Mouse (Mus musculus) hindbrain, embryonic 11.5 days (tissue): ENCODE data around the gene Ces1d. TPM values are rescaled to one million over a fixed set of nuclear protein-coding genes. Genes with fewer than 3 reads are reported as not detected.
"Not testable (repeated sequence)": the region's sequence is repeated elsewhere in the genome, so short reads cannot be mapped to it uniquely, and the experiment has no call there.

Source experiments
- ATAC-seq: fragments of 200-750 bp; cut with Nextera tagmentation; 2 replicates; pipeline ENCODE4 v1.8.0; 2017; ENCODE audit warnings: mild to moderate bottlenecking, moderate TSS enrichment, moderate library complexity; ENCODE audit not compliant: low FRiP score
- DNase-seq: peaks from one replicate; pipeline ENCODE4 v3.0.0-alpha.2; 2015; ENCODE audit warnings: low spot score
- H3K27ac ChIP-seq: fragments of 300-500 bp; sonication (generic); 2 replicates; pipeline ENCODE4 v1.5.1; 2014; ENCODE audit warnings: mild to moderate bottlenecking, low read depth, low read length
- H3K27me3 ChIP-seq: fragments of 300-500 bp; sonication (generic); 2 replicates; pipeline ENCODE4 v1.6.1; 2014; ENCODE audit warnings: mild to moderate bottlenecking, low read length, moderate library complexity, mixed read lengths; ENCODE audit not compliant: control insufficient read depth, insufficient read depth
- H3K36me3 ChIP-seq: fragments of 300-500 bp; sonication (generic); 2 replicates; pipeline ENCODE4 v1.6.1; 2014; ENCODE audit warnings: mild to moderate bottlenecking, low read length, moderate library complexity, mixed read lengths; ENCODE audit not compliant: control insufficient read depth, insufficient read depth
- H3K4me1 ChIP-seq: fragments of 300-500 bp; sonication (generic); replicated peaks from 2 replicates; pipeline ENCODE4 v1.6.1; 2014; ENCODE audit warnings: low read length, mixed read lengths; ENCODE audit not compliant: control insufficient read depth, insufficient read depth
- H3K4me2 ChIP-seq: fragments of 300-500 bp; sonication (generic); replicated peaks from 2 replicates; pipeline ENCODE4 v1.6.1; 2014; ENCODE audit warnings: mild to moderate bottlenecking, low read depth, low read length
- H3K4me3 ChIP-seq: fragments of 300-500 bp; sonication (generic); 2 replicates; pipeline ENCODE4 v1.5.1; 2014; ENCODE audit warnings: low read depth, low read length
- H3K9ac ChIP-seq: fragments of 300-500 bp; sonication (generic); 2 replicates; pipeline ENCODE4 v1.6.1; 2014; ENCODE audit warnings: low read depth, low read length
- H3K9me3 ChIP-seq: fragments of 300-500 bp; sonication (generic); 2 replicates; pipeline ENCODE4 v1.6.1; 2016; ENCODE audit warnings: low read length; ENCODE audit not compliant: control insufficient read depth
- WGBS: fragments of 180-500 bp; shearing (Covaris S2); extraction: QIAGEN DNeasy Blood & Tissue Kit; methylation state at CpG from one replicate; pipeline ENCODE4 v1.1.7; 2014; 5-methylcytosine and 5-hydroxymethylcytosine counted together
- polyA plus RNA-seq: library from polyadenylated mRNA; unstranded; fragments of >200 nt; fragmentation: Nextera tagmentation; extraction: Ambion mirVana; gene quantifications from 2 replicates; pipeline ENCODE4 v1.2.1, GENCODE M21; 2014

Gene Ces1d
- polyA plus RNA-seq, 1 experiment from 2014 or later = not detected

GRCm38 (mm10) chr8:93221896-93222295 lies 24.3 kb upstream of the Ces1d start:
- WGBS = 78% methylated on average over 3 of the region's 3 CpGs
- Histone ChIP-seq H3K4me3 (no peak overlapping the region), H3K4me1 (no peaks in the 10 kb centered on the region), H3K27ac (no peak overlapping the region), H3K27me3 (no peaks in the 10 kb centered on the region), H3K9ac (no peak overlapping the region), H3K36me3 (no peaks in the 10 kb centered on the region), H3K4me2 (no peak overlapping the region), H3K9me3 (no peaks in the 10 kb centered on the region)
- no peak for DNase-seq
- no peak for ATAC-seq

GRCm38 (mm10) chr8:93217867-93218266 lies 20.2 kb upstream of the Ces1d start:
- DNase-seq = no peak
- Histone ChIP-seq H3K9ac (no peak overlapping the region), H3K4me1 (no peaks in the 10 kb centered on the region), H3K4me2 (no peak overlapping the region), H3K27ac (no peak overlapping the region), H3K4me3 (no peak overlapping the region), H3K27me3 (no peaks in the 10 kb centered on the region), H3K36me3 (no peaks in the 10 kb centered on the region), H3K9me3 (no peaks in the 10 kb centered on the region)
- 89% methylated on average over 4 of the region's 4 CpGs for WGBS
- no peak for ATAC-seq

- Histone ChIP-seq H3K9me3 (no peaks in the 10 kb centered on the region), H3K4me2 (no peak overlapping the region), H3K27ac (no peak overlapping the region), H3K4me3 (no peak overlapping the region), H3K9ac (no peak overlapping the region), H3K27me3 (no peaks in the 10 kb centered on the region), H3K4me1 (no peaks in the 10 kb centered on the region), H3K36me3 (no peaks in the 10 kb centered on the region)
- DNase-seq (no peak), ATAC-seq (no peak)
- 82% methylated on average over 1 of the region's 1 CpGs for WGBS
Observed at GRCm38 (mm10) chr8:93217375-93217774, 19.7 kb upstream of the Ces1d start.

GRCm38 (mm10) chr8:93211091-93211490 lies 13.5 kb upstream of the Ces1d start:
- DNase-seq (no peak), ATAC-seq (no peak)
- Histone ChIP-seq H3K27me3 (no peaks in the 10 kb centered on the region), H3K4me3 (no peak overlapping the region), H3K4me1 (no peaks in the 10 kb centered on the region), H3K9ac (no peak overlapping the region), H3K36me3 (no peaks in the 10 kb centered on the region), H3K4me2 (no peak overlapping the region), H3K9me3 (no peaks in the 10 kb centered on the region), H3K27ac (no peak overlapping the region)

GRCm38 (mm10) chr8:93199146-93199545 lies 1.5 kb upstream of the Ces1d start:
- ATAC-seq, H3K36me3 ChIP-seq, H3K27ac ChIP-seq, H3K4me1 ChIP-seq, H3K4me3 ChIP-seq, H3K9ac ChIP-seq, DNase-seq, H3K9me3 ChIP-seq, H3K27me3 ChIP-seq, H3K4me2 ChIP-seq: not testable (repeated sequence)
- WGBS = 83% methylated on average over 7 of the region's 7 CpGs

GRCm38 (mm10) chr8:93196436-93196835 lies 1.2 kb downstream of the Ces1d start:
- Histone ChIP-seq H3K4me3 (no peak overlapping the region), H3K27me3 (no peaks in the 10 kb centered on the region), H3K27ac (no peak overlapping the region), H3K9me3 (no peaks in the 10 kb centered on the region), H3K36me3 (no peaks in the 10 kb centered on the region), H3K4me2 (no peak overlapping the region), H3K4me1 (no peaks in the 10 kb centered on the region), H3K9ac (no peak overlapping the region)
- 87% methylated on average over 5 of the region's 5 CpGs for WGBS
- no peak for ATAC-seq
- DNase-seq = no peak

- WGBS = 85% methylated on average over 4 of the region's 4 CpGs
- ATAC-seq (no peak), DNase-seq (no peak)
- no peaks in the 10 kb centered on the region for H3K9me3 ChIP-seq
- no peaks in the 10 kb centered on the region for H3K4me1 ChIP-seq
- no peak overlapping the region for H3K27ac ChIP-seq
- H3K4me3 ChIP-seq = no peak overlapping the region
- H3K36me3 ChIP-seq = no peaks in the 10 kb centered on the region
- H3K9ac ChIP-seq = no peak overlapping the region
- H3K27me3 ChIP-seq = no peaks in the 10 kb centered on the region
- no peak overlapping the region for H3K4me2 ChIP-seq
Observed at GRCm38 (mm10) chr8:93180581-93181129, 17.0 kb downstream of the Ces1d start.

GRCm38 (mm10) chr8:93176593-93176992 lies 21.0 kb downstream of the Ces1d start:
- Histone ChIP-seq H3K36me3 (no peaks in the 10 kb centered on the region), H3K9ac (no peak overlapping the region), H3K4me1 (no peaks in the 10 kb centered on the region), H3K4me3 (no peak overlapping the region), H3K9me3 (no peaks in the 10 kb centered on the region), H3K27me3 (no peaks in the 10 kb centered on the region), H3K27ac (no peak overlapping the region), H3K4me2 (no peak overlapping the region)
- WGBS = 48% methylated on average over 1 of the region's 1 CpGs
- DNase-seq (no peak), ATAC-seq (no peak)

GRCm38 (mm10) chr8:93174554-93174953 lies 23.1 kb downstream of the Ces1d start:
- Histone ChIP-seq H3K27me3 (no peaks in the 10 kb centered on the region), H3K4me3 (no peak overlapping the region), H3K4me1 (no peaks in the 10 kb centered on the region), H3K36me3 (no peaks in the 10 kb centered on the region), H3K4me2 (no peak overlapping the region), H3K9ac (no peak overlapping the region), H3K9me3 (no peaks in the 10 kb centered on the region), H3K27ac (no peak overlapping the region)
- ATAC-seq (no peak), DNase-seq (no peak)
- WGBS = 98% methylated on average over 2 of the region's 2 CpGs
